In genomic region chr4:140961467-140962206, GRCm38 (mm10) we compare ENCODE assay signal across 8 mouse cellular contexts. TPM values are rescaled to one million over a fixed set of nuclear protein-coding genes. Genes with fewer than 3 reads are reported as not detected.
A peak's percentile ranks its signal among the peaks of the same experiment; 100 is the strongest.
DNase-seq lines count a peak whose midpoint lies in the region; ATAC-seq and TF ChIP-seq lines count a peak whose summit lies in the region.

No protein-coding gene starts in this region.

- ATAC-seq in hindbrain, embryonic 16.5 days = peak; percentile 37; the same call in 1 of the 2 replicates
- peak; percentile 6 for ATAC-seq in midbrain, embryonic 11.5 days (ENCODE audit: low FRiP score)

- no peaks in the 10 kb centered on the region for H3K27me3 ChIP-seq in hindbrain, embryonic 16.5 days (replicated peaks; ENCODE audit: control insufficient read depth, insufficient read depth, low read length)
- H3K27me3 ChIP-seq in midbrain, embryonic 11.5 days (ENCODE audit: control insufficient read depth, insufficient read depth, low read length) = no peaks in the 10 kb centered on the region

- WGBS in lung, adult 2 months = 1% methylated on average over 38 of the region's 38 CpGs
- under 1% methylated on average over 38 of the region's 38 CpGs for WGBS in hindbrain, embryonic 16.5 days
- WGBS in midbrain, embryonic 11.5 days = 2% methylated on average over 38 of the region's 38 CpGs

- peak overlapping the region; percentile 89 for H3K4me3 ChIP-seq in lung, adult 2 months (replicated peaks; ENCODE audit: extremely low read depth, low read depth, low read length)
- peak overlapping the region; percentile 84 for H3K4me3 ChIP-seq in cortical plate, adult 2 months (ENCODE audit: insufficient read depth, low read length)
- peak overlapping the region; percentile 84 for H3K4me3 ChIP-seq in hindbrain, embryonic 16.5 days (ENCODE audit: low read length)
- H3K4me3 ChIP-seq in midbrain, embryonic 11.5 days (ENCODE audit: low read depth, low read length) = peak overlapping the region; percentile 74

- TF ChIP-seq POLR2A in lung, adult 2 months (IDR thresholded peaks at IDR 0.05; ENCODE audit: borderline replicate concordance, extremely low read depth, low read depth, low read length) = no peak
- no peak for TF ChIP-seq POLR2A in cortical plate, adult 2 months (IDR thresholded peaks at IDR 0.05; ENCODE audit: extremely low read depth, insufficient read depth, low read length)

- peak overlapping the region; percentile 92 for H3K27ac ChIP-seq in cortical plate, adult 2 months (ENCODE audit: insufficient read depth, low read length)
- peak overlapping the region; percentile 90 for H3K27ac ChIP-seq in hindbrain, embryonic 16.5 days (ENCODE audit: low read depth, low read length)
- H3K27ac ChIP-seq in midbrain, embryonic 11.5 days (ENCODE audit: low read depth, low read length) = peak overlapping the region; percentile 67

- no peak for DNase-seq in lung, adult 2 months
- no peak for DNase-seq in lung, postnatal 10 days
- no peak for DNase-seq in midbrain, embryonic 11.5 days (ENCODE audit: low spot score, missing footprints)
- no peak for DNase-seq in spleen, adult 12 weeks (ENCODE audit: low spot score)
- DNase-seq in right cerebral cortex, adult 18-20 months = no peak
- DNase-seq in thymus, postnatal 36 days = no peak

- no peaks in the 10 kb centered on the region for H3K36me3 ChIP-seq in hindbrain, embryonic 16.5 days (ENCODE audit: control insufficient read depth, insufficient read depth, low read length)
- H3K36me3 ChIP-seq in midbrain, embryonic 11.5 days (ENCODE audit: control insufficient read depth, insufficient read depth, low read length) = no peaks in the 10 kb centered on the region

- peaks cover 14% of the 10 kb centered on the region for H3K4me1 ChIP-seq in lung, adult 2 months (ENCODE audit: control insufficient read depth, insufficient read depth, low read length)
- peaks cover 11% of the 10 kb centered on the region for H3K4me1 ChIP-seq in cortical plate, adult 2 months (ENCODE audit: control insufficient read depth, insufficient read depth, low read length)
- H3K4me1 ChIP-seq in hindbrain, embryonic 16.5 days (ENCODE audit: control insufficient read depth, insufficient read depth, low read depth, low read length) = peaks cover 31% of the 10 kb centered on the region
- peaks cover 22% of the 10 kb centered on the region for H3K4me1 ChIP-seq in midbrain, embryonic 11.5 days (ENCODE audit: control insufficient read depth, insufficient read depth, low read length)

- H3K9me3 ChIP-seq in hindbrain, embryonic 16.5 days (ENCODE audit: control insufficient read depth, low read length) = no peaks in the 10 kb centered on the region
- H3K9me3 ChIP-seq in midbrain, embryonic 11.5 days (ENCODE audit: control insufficient read depth, low read length) = no peaks in the 10 kb centered on the region

- TF ChIP-seq CTCF in lung, adult 2 months (IDR thresholded peaks at IDR 0.05; ENCODE audit: insufficient read depth, low read length) = no peak
- TF ChIP-seq CTCF in cortical plate, adult 2 months (IDR thresholded peaks at IDR 0.05; ENCODE audit: extremely low read depth, insufficient read depth, low read length) = no peak

- H3K9ac ChIP-seq in hindbrain, embryonic 16.5 days (ENCODE audit: low read depth, low read length) = peak overlapping the region; percentile 98
- peak overlapping the region; percentile 96 for H3K9ac ChIP-seq in midbrain, embryonic 11.5 days (ENCODE audit: low read length)

- H3K4me2 ChIP-seq in hindbrain, embryonic 16.5 days (ENCODE audit: low read length) = peak overlapping the region; percentile 81
- H3K4me2 ChIP-seq in midbrain, embryonic 11.5 days = peak overlapping the region; percentile 96

RNA-seq across cellular contexts. Expression of gene Sdhb, which starts 0.6 kb away (rescaled TPM):
- 97.5 and 143 TPM in 2 replicates for polyA plus RNA-seq in lung, adult 2 months (2012; rRNA removed)
- 276 and 282 TPM in 2 replicates for polyA plus RNA-seq in cortical plate, adult 2 months (2012; rRNA removed)
- 490 and 530 TPM in 2 replicates for polyA plus RNA-seq in hindbrain, embryonic 16.5 days (2015; fragmentation: Nextera tagmentation; extraction: Ambion mirVana)
- polyA plus RNA-seq in midbrain, embryonic 11.5 days (2014; fragmentation: Nextera tagmentation; extraction: Ambion mirVana) = 411 and 422 TPM in 2 replicates

RNA-seq across cellular contexts. Expression of gene Atp13a2, which starts 25.0 kb away (rescaled TPM):
- 199 and 258 TPM in 2 replicates for polyA plus RNA-seq in lung, adult 2 months (2012; rRNA removed)
- polyA plus RNA-seq in cortical plate, adult 2 months (2012; rRNA removed) = 180 and 187 TPM in 2 replicates
- 185 and 196 TPM in 2 replicates for polyA plus RNA-seq in hindbrain, embryonic 16.5 days (2015; fragmentation: Nextera tagmentation; extraction: Ambion mirVana)
- polyA plus RNA-seq in midbrain, embryonic 11.5 days (2014; fragmentation: Nextera tagmentation; extraction: Ambion mirVana) = 28.5 and 33.4 TPM in 2 replicates

RNA-seq across cellular contexts. Expression of gene Mfap2, which starts 48.6 kb away (rescaled TPM):
- polyA plus RNA-seq in lung, adult 2 months (2012; rRNA removed) = 173 and 190 TPM in 2 replicates
- 9.6 and 10.9 TPM in 2 replicates for polyA plus RNA-seq in cortical plate, adult 2 months (2012; rRNA removed)
- 130 and 180 TPM in 2 replicates for polyA plus RNA-seq in hindbrain, embryonic 16.5 days (2015; fragmentation: Nextera tagmentation; extraction: Ambion mirVana)
- 250 and 254 TPM in 2 replicates for polyA plus RNA-seq in midbrain, embryonic 11.5 days (2014; fragmentation: Nextera tagmentation; extraction: Ambion mirVana)

RNA-seq across cellular contexts. Expression of gene Padi2, which starts 55.5 kb away (rescaled TPM):
- 3.7 and 4.7 TPM in 2 replicates for polyA plus RNA-seq in lung, adult 2 months (2012; rRNA removed)
- polyA plus RNA-seq in cortical plate, adult 2 months (2012; rRNA removed) = 19.4 and 19.7 TPM in 2 replicates
- 2.4 and 2.7 TPM in 2 replicates for polyA plus RNA-seq in hindbrain, embryonic 16.5 days (2015; fragmentation: Nextera tagmentation; extraction: Ambion mirVana)
- 0.47 and 0.49 TPM in 2 replicates for polyA plus RNA-seq in midbrain, embryonic 11.5 days (2014; fragmentation: Nextera tagmentation; extraction: Ambion mirVana)

Comparison
In these comparisons a context has a peak if more than half of its experiments do, and no peak if none do; other contexts are left out.
1. RNA of gene Mfap2, which starts 48.6 kb away (polyA plus RNA-seq): 250 to 254 TPM in midbrain, embryonic 11.5 days, 173 to 190 TPM in lung, adult 2 months and 130 to 180 TPM in hindbrain, embryonic 16.5 days; 9.6 to 10.9 TPM in cortical plate, adult 2 months; every median in the first group is over 10 times any median in the second.
2. Peak in every context shown above with its lines, with median percentiles within 50 percentile points of each other: H3K4me3 ChIP-seq and H3K27ac ChIP-seq.